Mouse (Mus musculus) heart, adult 2 months (tissue): ENCODE measurements around the gene Zdhhc23.

Source experiments
- CTCF ChIP-seq: fragments of 200-600 bp; IDR thresholded peaks from 2 replicates; pipeline ENCODE4 v1.8.1; 2022; ENCODE audit warnings: antibody characterized with exemption, mild to moderate bottlenecking, moderate library complexity
- EP300 ChIP-seq: fragments of 200-500 bp; IDR thresholded peaks from 2 replicates; pipeline ENCODE4 v1.6.1; 2011; ENCODE audit warnings: low read depth, low read length, control low read depth; ENCODE audit not compliant: insufficient read depth
- POLR2A ChIP-seq: fragments of 200-500 bp; IDR thresholded peaks from 2 replicates; pipeline ENCODE4 v1.6.1; 2011; ENCODE audit warnings: mild to moderate bottlenecking, low read depth, low read length, control low read depth; ENCODE audit not compliant: insufficient read depth

GRCm38 (mm10) chr16:43922630-43923029 lies 57.0 kb downstream of the Zdhhc23 start:
- TF ChIP-seq CTCF (no peak), POLR2A (no peak), EP300 (no peak)
